Mouse (Mus musculus): Measurements from ENCODE around the gene Kmt2a. TPM values are rescaled to one million over a fixed set of nuclear protein-coding genes. Genes with fewer than 3 reads are reported as not detected.

The Kmt2a gene
- polyA plus RNA-seq (2012; rRNA removed), result 12.1 and 13.9 TPM in 2 replicates

- peak; percentile 99 for DNase-seq
- TF ChIP-seq POLR2A (IDR thresholded peaks at IDR 0.05; ENCODE audit: low read depth, low read length) (peak; percentile 26), CTCF (conservative IDR thresholded peaks at IDR 0.05; ENCODE audit: insufficient read depth, insufficient read length, low read depth, low read length) (no peak)
- H3K27me3 ChIP-seq (replicated peaks; ENCODE audit: control insufficient read depth, insufficient read depth, low read length), result no peaks in the 10 kb centered on the region
- peaks cover 12% of the 10 kb centered on the region for H3K4me1 ChIP-seq (ENCODE audit: control insufficient read depth, insufficient read depth, low read length)
- H3K27ac ChIP-seq (ENCODE audit: insufficient read depth, low read depth, low read length), result peak within 1 kb of the TSS; percentile 87
- H3K36me3 ChIP-seq (ENCODE audit: control insufficient read depth, insufficient read depth, low read length), result no peaks in the 10 kb centered on the region
- WGBS, result 1% methylated on average over 56 of the region's 71 CpGs
- H3K4me3 ChIP-seq (ENCODE audit: insufficient read depth, low read depth, low read length), result peak within 1 kb of the TSS; percentile 93
Observed at GRCm38 (mm10) chr9:44881221-44881871, at the start of gene Kmt2a. Kmt2a (minus strand) TSS chr9:44881296.

- TF ChIP-seq POLR2A (IDR thresholded peaks at IDR 0.05; ENCODE audit: low read depth, low read length), result no peak
- TF ChIP-seq CTCF (conservative IDR thresholded peaks at IDR 0.05; ENCODE audit: insufficient read depth, insufficient read length, low read depth, low read length), result no peak
- Histone ChIP-seq H3K36me3 (ENCODE audit: control insufficient read depth, insufficient read depth, low read length) (peaks cover 4% of the 10 kb centered on the region), H3K27ac (ENCODE audit: insufficient read depth, low read depth, low read length) (peak overlapping the region; percentile 98; the same call in 1 of the 2 replicates), H3K4me3 (ENCODE audit: insufficient read depth, low read depth, low read length) (no peak overlapping the region; the same call in 1 of the 2 replicates), H3K27me3 (replicated peaks; ENCODE audit: control insufficient read depth, insufficient read depth, low read length) (no peaks in the 10 kb centered on the region), H3K4me1 (ENCODE audit: control insufficient read depth, insufficient read depth, low read length) (peaks cover 14% of the 10 kb centered on the region; the same call in 1 of the 2 replicates)
- WGBS, result 76% methylated on average over 2 of the region's 2 CpGs
- no peak for DNase-seq
Observed at GRCm38 (mm10) chr9:44921543-44921942, 40.4 kb upstream of the Kmt2a start.

GRCm38 (mm10) chr9:44921123-44921468 lies 40.0 kb upstream of the Kmt2a start:
- peaks cover 4% of the 10 kb centered on the region for H3K36me3 ChIP-seq (ENCODE audit: control insufficient read depth, insufficient read depth, low read length)
- no peak for DNase-seq
- under 1% methylated on average over 8 of the region's 8 CpGs for WGBS
- H3K27me3 ChIP-seq (replicated peaks; ENCODE audit: control insufficient read depth, insufficient read depth, low read length), result no peaks in the 10 kb centered on the region
- H3K4me1 ChIP-seq (ENCODE audit: control insufficient read depth, insufficient read depth, low read length), result peaks cover 14% of the 10 kb centered on the region; the same call in 1 of the 2 replicates
- peak overlapping the region; percentile 98 for H3K27ac ChIP-seq (ENCODE audit: insufficient read depth, low read depth, low read length)
- TF ChIP-seq CTCF (conservative IDR thresholded peaks at IDR 0.05; ENCODE audit: insufficient read depth, insufficient read length, low read depth, low read length) (no peak), POLR2A (IDR thresholded peaks at IDR 0.05; ENCODE audit: low read depth, low read length) (no peak)
- H3K4me3 ChIP-seq (ENCODE audit: insufficient read depth, low read depth, low read length), result peak overlapping the region; percentile 100

GRCm38 (mm10) chr9:44920374-44921122 lies 39.5 kb upstream of the Kmt2a start, which contains the start of gene Atp5l:
Atp5l (minus strand) TSS chr9:44920742.
- peaks cover under 1% of the 10 kb centered on the region for H3K36me3 ChIP-seq (ENCODE audit: control insufficient read depth, insufficient read depth, low read length)
- peak; percentile 95 for DNase-seq
- H3K27me3 ChIP-seq (replicated peaks; ENCODE audit: control insufficient read depth, insufficient read depth, low read length), result no peaks in the 10 kb centered on the region
- TF ChIP-seq POLR2A (IDR thresholded peaks at IDR 0.05; ENCODE audit: low read depth, low read length), result no peak
- no peak for TF ChIP-seq CTCF (conservative IDR thresholded peaks at IDR 0.05; ENCODE audit: insufficient read depth, insufficient read length, low read depth, low read length)
- under 1% methylated on average over 48 of the region's 48 CpGs for WGBS
- H3K4me1 ChIP-seq (ENCODE audit: control insufficient read depth, insufficient read depth, low read length), result peaks cover 14% of the 10 kb centered on the region; the same call in 1 of the 2 replicates
- peak within 1 kb of the TSS; percentile 98 for H3K27ac ChIP-seq (ENCODE audit: insufficient read depth, low read depth, low read length)
- peak within 1 kb of the TSS; percentile 100 for H3K4me3 ChIP-seq (ENCODE audit: insufficient read depth, low read depth, low read length)

- WGBS, result 21% methylated on average over 2 of the region's 2 CpGs
- TF ChIP-seq CTCF (conservative IDR thresholded peaks at IDR 0.05; ENCODE audit: insufficient read depth, insufficient read length, low read depth, low read length) (no peak), POLR2A (IDR thresholded peaks at IDR 0.05; ENCODE audit: low read depth, low read length) (no peak)
- H3K4me1 ChIP-seq (ENCODE audit: control insufficient read depth, insufficient read depth, low read length), result peaks cover 17% of the 10 kb centered on the region; the same call in 1 of the 2 replicates
- H3K27me3 ChIP-seq (replicated peaks; ENCODE audit: control insufficient read depth, insufficient read depth, low read length), result no peaks in the 10 kb centered on the region
- H3K4me3 ChIP-seq (ENCODE audit: insufficient read depth, low read depth, low read length), result peak overlapping the region; percentile 100
- no peaks in the 10 kb centered on the region for H3K36me3 ChIP-seq (ENCODE audit: control insufficient read depth, insufficient read depth, low read length)
- peak overlapping the region; percentile 98; the same call in 1 of the 2 replicates for H3K27ac ChIP-seq (ENCODE audit: insufficient read depth, low read depth, low read length)
- no peak for DNase-seq
Observed at GRCm38 (mm10) chr9:44919606-44920005, 38.5 kb upstream of the Kmt2a start.

- H3K4me3 ChIP-seq (ENCODE audit: insufficient read depth, low read depth, low read length), result no peak overlapping the region
- peaks cover 7% of the 10 kb centered on the region for H3K36me3 ChIP-seq (ENCODE audit: control insufficient read depth, insufficient read depth, low read length)
- TF ChIP-seq CTCF (conservative IDR thresholded peaks at IDR 0.05; ENCODE audit: insufficient read depth, insufficient read length, low read depth, low read length), result peak; percentile 64
- TF ChIP-seq POLR2A (IDR thresholded peaks at IDR 0.05; ENCODE audit: low read depth, low read length), result no peak
- peak; percentile 45 for DNase-seq
- no peak overlapping the region for H3K27ac ChIP-seq (ENCODE audit: insufficient read depth, low read depth, low read length)
- H3K27me3 ChIP-seq (replicated peaks; ENCODE audit: control insufficient read depth, insufficient read depth, low read length), result no peaks in the 10 kb centered on the region
- WGBS, result 36% methylated on average over 1 of the region's 1 CpGs
- peaks cover 14% of the 10 kb centered on the region; the same call in 1 of the 2 replicates for H3K4me1 ChIP-seq (ENCODE audit: control insufficient read depth, insufficient read depth, low read length)
Observed at GRCm38 (mm10) chr9:44916196-44916595, 35.1 kb upstream of the Kmt2a start.

GRCm38 (mm10) chr9:44914706-44915105 lies 33.6 kb upstream of the Kmt2a start:
- TF ChIP-seq CTCF (conservative IDR thresholded peaks at IDR 0.05; ENCODE audit: insufficient read depth, insufficient read length, low read depth, low read length), result no peak
- TF ChIP-seq POLR2A (IDR thresholded peaks at IDR 0.05; ENCODE audit: low read depth, low read length), result no peak
- Histone ChIP-seq H3K4me3 (ENCODE audit: insufficient read depth, low read depth, low read length) (no peak overlapping the region), H3K36me3 (ENCODE audit: control insufficient read depth, insufficient read depth, low read length) (peaks cover 11% of the 10 kb centered on the region), H3K4me1 (ENCODE audit: control insufficient read depth, insufficient read depth, low read length) (peaks cover 13% of the 10 kb centered on the region; the same call in 1 of the 2 replicates), H3K27ac (ENCODE audit: insufficient read depth, low read depth, low read length) (peak overlapping the region; percentile 31; the same call in 1 of the 2 replicates), H3K27me3 (replicated peaks; ENCODE audit: control insufficient read depth, insufficient read depth, low read length) (no peaks in the 10 kb centered on the region)
- DNase-seq, result no peak
- WGBS, result 13% methylated on average over 4 of the region's 4 CpGs
